Mouse (Mus musculus) erythroblast, embryonic 14.5 days (primary cell): ENCODE data around the gene Ndc1.

Experiments
- GATA1 ChIP-seq: IDR thresholded peaks from 2 replicates; pipeline ENCODE4 v1.6.1; 2012; ENCODE audit warnings: low read length, inconsistent platforms, mixed read lengths
- TAL1 ChIP-seq: IDR thresholded peaks from 3 replicates; pipeline ENCODE4 v1.6.1; 2012; ENCODE audit warnings: low read length, inconsistent platforms, mixed read lengths

DNA sequence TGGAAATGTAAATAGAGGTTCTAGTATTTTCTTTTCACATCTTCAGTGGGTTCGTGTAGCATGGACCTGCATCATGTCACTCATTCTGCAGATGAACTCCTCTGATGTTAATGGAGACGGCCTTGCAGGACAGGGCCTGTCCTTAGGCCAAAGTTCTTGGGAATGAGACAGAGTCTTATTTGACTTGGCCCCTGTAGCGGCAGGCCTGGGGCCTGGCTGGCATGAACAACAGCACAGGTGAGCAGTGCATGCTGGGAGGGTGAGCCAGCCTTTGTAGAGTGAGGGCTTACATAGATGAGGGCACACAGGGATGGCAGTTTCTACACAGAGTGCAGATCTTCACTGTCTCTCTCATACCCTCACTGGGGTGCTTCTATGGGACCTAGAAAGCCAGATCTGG, 14.0 kb upstream of the Ndc1 start:
- TF ChIP-seq GATA1: no peak
- no peak for TF ChIP-seq TAL1
